Mouse (Mus musculus): ENCODE results near the gene Yap1.

- no peak for TF ChIP-seq CTCF (IDR thresholded peaks at IDR 0.05; ENCODE audit: control insufficient read depth, insufficient read depth, low read length)
- no peak for TF ChIP-seq POLR2A (IDR thresholded peaks at IDR 0.05; ENCODE audit: borderline replicate concordance, control insufficient read depth, low read depth, low read length)
These were observed 24.2 kb downstream of the Yap1 start for GRCm38 (mm10) chr9:7980162-7980561.
